Mouse (Mus musculus) hindbrain, embryonic 14.5 days (tissue): Measurements from ENCODE around the gene Lnpep. TPM values are rescaled to one million over a fixed set of nuclear protein-coding genes. Genes with fewer than 3 reads are reported as not detected.
A peak's percentile ranks its signal among the peaks of the same experiment; 100 is the strongest.
"Not testable (repeated sequence)": the region's sequence is repeated elsewhere in the genome, so short reads cannot be mapped to it uniquely, and the experiment has no call there.

Source experiments
- ATAC-seq: fragments of 200-750 bp; cut with Nextera tagmentation; 2 replicates; pipeline ENCODE4 v1.8.0; 2017; ENCODE audit warnings: moderate number of reproducible peaks, mild to moderate bottlenecking, moderate TSS enrichment, moderate library complexity; ENCODE audit not compliant: low FRiP score
- DNase-seq: peaks from one replicate; pipeline ENCODE4 v3.0.0-alpha.2; 2015; ENCODE audit warnings: low spot score
- H3K27ac ChIP-seq: fragments of 300-500 bp; sonication (generic); 2 replicates; pipeline ENCODE4 v1.5.1; 2014; ENCODE audit warnings: mild to moderate bottlenecking, moderate library complexity
- H3K27me3 ChIP-seq: fragments of 300-500 bp; sonication (generic); 2 replicates; pipeline ENCODE4 v1.6.1; 2014; ENCODE audit warnings: mild to moderate bottlenecking, low read length, mixed read lengths; ENCODE audit not compliant: control insufficient read depth, insufficient read depth
- H3K36me3 ChIP-seq: fragments of 300-500 bp; sonication (generic); replicated peaks from 2 replicates; pipeline ENCODE4 v1.6.1; 2014; ENCODE audit not compliant: control insufficient read depth, insufficient read depth
- H3K4me1 ChIP-seq: fragments of 300-500 bp; sonication (generic); replicated peaks from 2 replicates; pipeline ENCODE4 v1.6.1; 2014; ENCODE audit warnings: antibody characterized with exemption, low read length, mixed read lengths; ENCODE audit not compliant: control insufficient read depth, insufficient read depth
- H3K4me2 ChIP-seq: fragments of 300-500 bp; sonication (generic); replicated peaks from 2 replicates; pipeline ENCODE4 v1.6.1; 2014; ENCODE audit warnings: mild to moderate bottlenecking, moderate library complexity
- H3K4me3 ChIP-seq: fragments of 300-500 bp; sonication (generic); replicated peaks from 2 replicates; pipeline ENCODE4 v1.5.1; 2014; ENCODE audit warnings: mild to moderate bottlenecking, low read length
- H3K9ac ChIP-seq: fragments of 300-500 bp; sonication (generic); 2 replicates; pipeline ENCODE4 v1.6.1; 2014
- H3K9me3 ChIP-seq: fragments of 300-500 bp; sonication (generic); 2 replicates; pipeline ENCODE4 v1.6.1; 2016; ENCODE audit warnings: low read length; ENCODE audit not compliant: control insufficient read depth
- WGBS: fragments of 180-500 bp; shearing (Covaris S2); extraction: QIAGEN DNeasy Blood & Tissue Kit; methylation state at CpG from one replicate; pipeline ENCODE4 v1.1.7; 2014; 5-methylcytosine and 5-hydroxymethylcytosine counted together
- polyA plus RNA-seq: library from polyadenylated mRNA; unstranded; fragments of >200 nt; fragmentation: Nextera tagmentation; extraction: Ambion mirVana; gene quantifications from 2 replicates; pipeline ENCODE4 v1.2.1, GENCODE M21; 2014

The Lnpep gene
- polyA plus RNA-seq, 1 experiment from 2014 or later, result 9.6 TPM

DNA sequence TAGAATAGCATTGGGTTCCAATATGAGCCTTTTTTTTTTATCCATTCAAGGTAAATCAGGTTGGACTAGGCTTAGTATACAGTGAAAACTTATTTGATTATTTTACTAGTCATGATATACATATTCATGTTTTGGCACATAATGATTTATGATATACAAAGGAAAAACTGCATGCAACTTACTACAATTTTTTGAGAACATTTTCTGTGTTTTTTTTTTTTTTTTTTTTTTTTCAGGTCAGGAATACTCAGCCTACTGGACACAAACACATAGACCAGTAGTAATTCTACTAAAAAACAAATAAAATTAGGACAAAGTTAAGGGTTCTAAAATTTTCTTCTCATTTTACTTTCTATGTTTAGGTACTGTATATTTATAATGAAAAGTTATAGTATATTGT is 93.5 kb downstream of the Lnpep start:
- ATAC-seq (no peak), DNase-seq (no peak)
- H3K36me3 ChIP-seq, result peaks cover 47% of the 10 kb centered on the region
- no peaks in the 10 kb centered on the region for H3K4me1 ChIP-seq
- H3K4me3 ChIP-seq, result no peak overlapping the region
- no peak overlapping the region for H3K27ac ChIP-seq
- H3K9me3 ChIP-seq, result no peaks in the 10 kb centered on the region; the same call in 1 of the 2 replicates
- no peak overlapping the region for H3K4me2 ChIP-seq
- H3K27me3 ChIP-seq, result no peaks in the 10 kb centered on the region
- H3K9ac ChIP-seq, result no peak overlapping the region

DNA sequence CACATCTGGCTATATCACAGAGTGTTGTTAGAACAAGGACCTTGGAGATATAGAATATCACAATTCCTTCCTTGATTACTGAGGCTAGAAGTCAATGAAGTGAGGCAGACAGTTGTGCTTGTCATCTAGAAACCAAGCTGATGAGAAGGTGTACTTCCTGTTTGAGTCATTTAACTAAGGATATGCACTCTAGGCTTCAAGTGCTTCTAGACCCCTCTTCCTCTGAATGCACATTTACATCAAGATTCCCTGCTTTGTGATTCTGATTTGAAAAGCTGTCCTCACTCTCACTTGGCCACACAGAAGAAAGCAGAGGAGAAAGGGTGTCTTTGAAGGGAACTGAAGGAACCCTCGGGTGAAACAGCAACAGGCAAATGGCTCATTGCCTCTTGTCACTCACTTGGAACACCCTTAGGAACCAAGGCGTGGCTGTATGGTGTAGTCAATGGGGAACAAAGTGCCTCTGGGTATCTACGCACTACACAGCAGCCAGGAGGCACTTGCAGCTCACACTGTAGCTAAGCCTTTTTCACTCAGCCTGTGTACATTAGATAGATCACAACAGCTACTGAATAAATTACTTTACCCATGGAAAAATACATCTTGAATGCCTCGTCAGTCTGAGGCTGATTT is 108.3 kb downstream of the Lnpep start:
- H3K36me3 ChIP-seq, result no peaks in the 10 kb centered on the region
- no peak for ATAC-seq
- H3K9ac ChIP-seq, result no peak overlapping the region
- no peak overlapping the region for H3K27ac ChIP-seq
- H3K27me3 ChIP-seq, result no peaks in the 10 kb centered on the region
- no peaks in the 10 kb centered on the region for H3K4me1 ChIP-seq
- H3K4me3 ChIP-seq, result no peak overlapping the region
- WGBS, result 71% methylated on average over 4 of the region's 4 CpGs
- no peaks in the 10 kb centered on the region for H3K9me3 ChIP-seq
- DNase-seq, result no peak
- no peak overlapping the region for H3K4me2 ChIP-seq

DNA sequence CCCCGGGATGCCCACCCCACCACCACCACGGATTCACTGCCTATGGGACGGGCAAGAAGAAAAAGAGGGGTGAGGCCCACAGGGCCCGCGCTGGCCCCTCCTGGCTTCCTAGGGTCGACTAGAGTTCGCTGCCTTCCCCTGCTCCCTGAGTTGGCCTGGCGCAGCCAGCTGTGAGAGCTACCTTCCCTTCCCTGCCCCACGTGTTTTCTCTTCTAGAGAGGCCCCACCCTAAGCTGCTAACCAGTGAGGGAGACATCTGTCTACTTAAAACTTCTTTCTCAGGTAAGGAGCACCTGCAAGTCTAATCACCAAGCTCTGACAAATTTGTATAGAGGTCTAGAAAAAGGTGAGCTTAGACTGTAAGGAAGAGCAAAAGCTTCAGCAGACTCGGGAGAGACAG is 118.2 kb downstream of the Lnpep start:
- no peaks in the 10 kb centered on the region for H3K4me1 ChIP-seq
- no peak overlapping the region for H3K4me2 ChIP-seq
- no peaks in the 10 kb centered on the region for H3K36me3 ChIP-seq
- H3K27me3 ChIP-seq, result no peaks in the 10 kb centered on the region
- no peaks in the 10 kb centered on the region for H3K9me3 ChIP-seq
- no peak overlapping the region for H3K27ac ChIP-seq
- no peak overlapping the region for H3K9ac ChIP-seq
- 90% methylated on average over 9 of the region's 10 CpGs for WGBS
- ATAC-seq (no peak), DNase-seq (no peak)
- H3K4me3 ChIP-seq, result no peak overlapping the region

DNA sequence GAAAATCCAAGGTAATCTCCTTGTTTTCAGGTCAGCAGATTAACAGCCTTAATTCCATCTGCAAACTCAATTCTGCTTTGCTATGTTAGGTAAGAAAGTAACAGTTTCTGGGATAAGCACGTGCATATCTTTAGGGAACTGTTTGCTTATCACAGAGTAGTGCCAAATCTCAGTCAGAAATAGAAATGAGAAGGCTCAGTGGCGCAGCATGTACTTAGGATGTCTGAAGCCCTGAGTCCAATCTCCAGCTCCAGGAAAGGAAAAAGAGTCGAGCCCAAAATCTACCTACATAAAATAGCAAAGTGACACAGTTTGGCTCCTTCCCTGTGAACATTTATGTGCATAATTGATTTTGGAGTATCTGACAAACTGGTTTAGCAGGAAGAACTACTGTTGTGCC is 125.6 kb downstream of the Lnpep start:
- Histone ChIP-seq H3K4me2 (no peak overlapping the region), H3K9ac (no peak overlapping the region), H3K4me3 (no peak overlapping the region), H3K4me1 (no peaks in the 10 kb centered on the region), H3K27me3 (no peaks in the 10 kb centered on the region), H3K36me3 (no peaks in the 10 kb centered on the region), H3K27ac (no peak overlapping the region), H3K9me3 (no peaks in the 10 kb centered on the region)
- WGBS, result 70% methylated on average over 3 of the region's 3 CpGs
- DNase-seq (no peak), ATAC-seq (no peak)

DNA sequence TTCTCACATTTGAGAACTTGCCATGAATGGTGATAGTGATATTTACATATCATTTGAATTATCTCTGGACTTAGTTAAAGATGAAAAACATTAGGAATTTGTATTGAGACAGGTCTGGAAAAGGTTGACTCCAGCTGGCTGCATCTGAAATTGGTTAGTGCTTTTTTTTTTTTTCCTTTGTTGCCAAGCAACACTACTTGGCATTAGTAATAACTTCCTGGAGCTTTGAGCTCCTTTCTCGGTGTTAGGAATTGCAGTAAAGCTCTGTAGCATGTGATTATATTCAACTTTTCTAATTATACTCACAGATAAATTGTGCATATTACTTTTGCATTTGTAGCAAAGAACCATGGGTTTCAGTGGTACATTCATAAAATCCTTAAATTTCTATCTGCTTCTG is 126.0 kb downstream of the Lnpep start:
- no peak overlapping the region for H3K4me2 ChIP-seq
- no peaks in the 10 kb centered on the region for H3K4me1 ChIP-seq
- no peak overlapping the region for H3K4me3 ChIP-seq
- DNase-seq (peak; percentile 32), ATAC-seq (no peak)
- no peak overlapping the region for H3K9ac ChIP-seq
- WGBS, result 29% methylated on average over 1 of the region's 1 CpGs
- no peaks in the 10 kb centered on the region for H3K27me3 ChIP-seq
- H3K36me3 ChIP-seq, result no peaks in the 10 kb centered on the region
- H3K27ac ChIP-seq, result no peak overlapping the region
- H3K9me3 ChIP-seq, result no peaks in the 10 kb centered on the region

DNA sequence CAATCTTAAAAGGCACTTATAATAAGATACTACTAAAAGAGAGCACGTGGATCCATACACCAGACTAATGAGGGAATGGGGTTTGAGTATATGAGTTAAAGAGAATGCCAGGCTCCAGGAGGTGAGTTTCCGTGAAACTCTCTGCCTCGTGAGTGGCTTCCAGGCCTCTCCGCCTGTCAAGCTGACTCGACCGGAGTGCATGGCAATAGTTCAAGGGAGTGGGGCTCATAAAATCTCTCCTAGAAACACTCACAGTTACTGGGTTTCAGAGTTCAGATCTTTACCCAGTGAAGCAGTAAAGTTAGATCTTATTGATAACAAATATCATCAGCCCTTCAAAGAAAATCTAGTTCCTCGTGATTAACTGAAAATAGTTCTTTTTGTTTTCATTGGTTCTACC is 128.1 kb downstream of the Lnpep start:
- H3K27me3 ChIP-seq, result no peaks in the 10 kb centered on the region
- no peaks in the 10 kb centered on the region for H3K4me1 ChIP-seq
- no peaks in the 10 kb centered on the region for H3K36me3 ChIP-seq
- no peak overlapping the region for H3K4me3 ChIP-seq
- no peak overlapping the region for H3K27ac ChIP-seq
- H3K9ac ChIP-seq, result no peak overlapping the region
- no peak for ATAC-seq
- no peak for DNase-seq
- H3K4me2 ChIP-seq, result no peak overlapping the region
- no peaks in the 10 kb centered on the region for H3K9me3 ChIP-seq
- 91% methylated on average over 7 of the region's 7 CpGs for WGBS

DNA sequence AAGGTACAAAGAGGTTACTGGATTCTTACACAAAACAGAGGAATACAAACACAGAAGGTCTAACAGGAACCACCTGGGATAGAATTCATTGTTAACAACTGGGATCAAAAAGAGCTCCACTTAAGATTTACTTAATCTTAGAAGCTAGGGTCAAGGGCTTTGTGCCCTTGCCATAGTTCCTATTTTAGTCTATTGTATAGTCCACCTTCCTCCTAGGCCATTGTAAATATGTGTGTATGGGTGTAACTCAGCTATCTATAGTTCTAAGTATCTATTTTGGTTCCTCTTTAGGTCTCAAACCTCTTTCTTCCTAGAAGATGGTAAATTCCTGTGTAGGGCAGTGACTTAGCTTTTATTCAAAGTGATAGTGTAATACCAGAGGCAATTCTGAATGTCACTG is 128.6 kb downstream of the Lnpep start:
- not testable (repeated sequence) for ATAC-seq, H3K27ac ChIP-seq, H3K4me3 ChIP-seq, H3K4me2 ChIP-seq, H3K9ac ChIP-seq, H3K4me1 ChIP-seq, H3K9me3 ChIP-seq, H3K36me3 ChIP-seq, H3K27me3 ChIP-seq, DNase-seq

- no peaks in the 10 kb centered on the region for H3K36me3 ChIP-seq
- no peak overlapping the region for H3K4me3 ChIP-seq
- no peak overlapping the region for H3K27ac ChIP-seq
- H3K27me3 ChIP-seq, result no peaks in the 10 kb centered on the region
- no peaks in the 10 kb centered on the region for H3K9me3 ChIP-seq
- no peak overlapping the region for H3K9ac ChIP-seq
- H3K4me1 ChIP-seq, result no peaks in the 10 kb centered on the region
- H3K4me2 ChIP-seq, result no peak overlapping the region
- ATAC-seq (no peak), DNase-seq (no peak)
- WGBS, result 95% methylated on average over 8 of the region's 8 CpGs
These were observed 132.7 kb downstream of the Lnpep start for GRCm38 (mm10) chr17:17492116-17492515.

GRCm38 (mm10) chr17:17491622-17492001 is 133.2 kb downstream of the Lnpep start:
- H3K9me3 ChIP-seq, result no peaks in the 10 kb centered on the region
- ATAC-seq (no peak), DNase-seq (no peak)
- no peaks in the 10 kb centered on the region for H3K4me1 ChIP-seq
- 85% methylated on average over 7 of the region's 7 CpGs for WGBS
- H3K4me3 ChIP-seq, result no peak overlapping the region
- H3K9ac ChIP-seq, result no peak overlapping the region
- no peak overlapping the region for H3K4me2 ChIP-seq
- no peaks in the 10 kb centered on the region for H3K27me3 ChIP-seq
- no peaks in the 10 kb centered on the region for H3K36me3 ChIP-seq
- no peak overlapping the region for H3K27ac ChIP-seq
